Mouse (Mus musculus): ENCODE data around the gene Smg1.

The Smg1 gene

GRCm38 (mm10) chr7:118102678-118103461 is 140.6 kb downstream of the Smg1 start:
- DNase-seq, result peak in 1 of 2 experiments; percentile 33

- peak in 1 of 2 experiments; percentile 56 for DNase-seq
Observed at GRCm38 (mm10) chr7:118102231-118102630, 141.2 kb downstream of the Smg1 start.

- DNase-seq, result no peak
Observed at GRCm38 (mm10) chr7:118097615-118098014, 145.9 kb downstream of the Smg1 start.
